Comparison of ENCODE assay signal across 29 mouse cellular contexts in the genomic region with DNA sequence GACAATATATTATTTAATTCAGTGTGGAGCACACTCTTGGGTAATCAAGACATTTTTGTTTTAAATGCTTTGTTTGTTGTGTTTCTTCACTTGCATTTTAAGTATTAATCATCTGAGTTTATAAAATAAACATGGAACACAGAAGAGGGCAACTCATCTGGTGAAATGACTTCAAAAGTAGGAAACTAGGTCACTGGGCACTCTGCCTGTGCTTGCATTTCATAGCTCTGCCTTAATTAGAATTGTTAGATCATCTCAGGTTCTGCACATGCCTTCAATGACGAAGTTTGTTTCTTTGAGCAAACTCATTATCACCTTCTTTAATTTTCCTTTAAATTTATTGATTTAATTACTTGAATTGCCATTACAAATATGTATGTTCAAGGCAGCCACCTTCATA.
DNase-seq lines count a peak whose midpoint lies in the region; ATAC-seq and TF ChIP-seq lines count a peak whose summit lies in the region.
"Had no signal": no experiment of that assay in that cellular context is flagged by ENCODE, and none has a peak within 500 bp of the region (broad histone marks: within the 10 kb centered on the region; RNA-seq: fewer than 3 reads in every experiment).

No protein-coding gene starts in this region.

- H3K27ac ChIP-seq in hindbrain, postnatal 0 days: no peak overlapping the region
- H3K27ac ChIP-seq in hindbrain, embryonic 14.5 days: no peak overlapping the region
- H3K27ac ChIP-seq in kidney, embryonic 15.5 days: no peak overlapping the region
- H3K27ac ChIP-seq: forebrain, embryonic 13.5 days; heart, embryonic 13.5 days; hindbrain, embryonic 13.5 days; layer of hippocampus, adult 2 months; liver, embryonic 15.5 days; lung, embryonic 15.5 days; neural tube, embryonic 12.5 days; stomach, postnatal 0 days had no signal

- H3K9ac ChIP-seq in hindbrain, postnatal 0 days (replicated peaks; ENCODE audit: low read length): no peak overlapping the region
- H3K9ac ChIP-seq in hindbrain, embryonic 14.5 days: no peak overlapping the region
- no peak overlapping the region for H3K9ac ChIP-seq in kidney, embryonic 15.5 days
- H3K9ac ChIP-seq: forebrain, embryonic 13.5 days; heart, embryonic 13.5 days; hindbrain, embryonic 13.5 days; liver, embryonic 15.5 days; lung, embryonic 15.5 days; neural tube, embryonic 12.5 days had no signal

- no peaks in the 10 kb centered on the region for H3K27me3 ChIP-seq in hindbrain, postnatal 0 days (ENCODE audit: insufficient read depth, low read length)
- no peaks in the 10 kb centered on the region for H3K27me3 ChIP-seq in hindbrain, embryonic 14.5 days (ENCODE audit: control insufficient read depth, insufficient read depth, low read length)
- H3K27me3 ChIP-seq in kidney, embryonic 15.5 days: no peaks in the 10 kb centered on the region
- H3K27me3 ChIP-seq: forebrain, embryonic 13.5 days; heart, embryonic 13.5 days; hindbrain, embryonic 13.5 days; liver, embryonic 15.5 days; lung, embryonic 15.5 days; megakaryocyte, embryonic 14.5 days; neural tube, embryonic 12.5 days; Patski had no signal

- no peaks in the 10 kb centered on the region for H3K4me1 ChIP-seq in hindbrain, postnatal 0 days (ENCODE audit: insufficient read depth, low read length)
- no peaks in the 10 kb centered on the region for H3K4me1 ChIP-seq in hindbrain, embryonic 14.5 days (replicated peaks; ENCODE audit: control insufficient read depth, insufficient read depth, low read length)
- no peaks in the 10 kb centered on the region for H3K4me1 ChIP-seq in kidney, embryonic 15.5 days
- H3K4me1 ChIP-seq: forebrain, embryonic 13.5 days; heart, embryonic 13.5 days; hindbrain, embryonic 13.5 days; liver, embryonic 15.5 days; lung, embryonic 15.5 days; megakaryocyte, embryonic 14.5 days; neural tube, embryonic 12.5 days had no signal

- H3K9me3 ChIP-seq in hindbrain, postnatal 0 days (ENCODE audit: low read length): no peaks in the 10 kb centered on the region
- no peaks in the 10 kb centered on the region for H3K9me3 ChIP-seq in hindbrain, embryonic 14.5 days (ENCODE audit: control insufficient read depth, low read length)
- H3K9me3 ChIP-seq in kidney, embryonic 15.5 days (replicated peaks): no peaks in the 10 kb centered on the region
- H3K9me3 ChIP-seq: forebrain, embryonic 13.5 days; heart, embryonic 13.5 days; hindbrain, embryonic 13.5 days; liver, embryonic 15.5 days; lung, embryonic 15.5 days; megakaryocyte, embryonic 14.5 days; neural tube, embryonic 12.5 days had no signal

- H3K4me3 ChIP-seq in hindbrain, postnatal 0 days (ENCODE audit: low read length): no peak overlapping the region
- H3K4me3 ChIP-seq in hindbrain, embryonic 14.5 days (replicated peaks; ENCODE audit: low read length): no peak overlapping the region
- H3K4me3 ChIP-seq in kidney, embryonic 15.5 days (replicated peaks): no peak overlapping the region
- H3K4me3 ChIP-seq: forebrain, embryonic 13.5 days; heart, embryonic 13.5 days; hindbrain, embryonic 13.5 days; layer of hippocampus, adult 2 months; liver, embryonic 15.5 days; lung, embryonic 15.5 days; megakaryocyte, embryonic 14.5 days; neural tube, embryonic 12.5 days had no signal

- no peak overlapping the region for H3K4me2 ChIP-seq in hindbrain, postnatal 0 days (ENCODE audit: low read depth, low read length)
- no peak overlapping the region for H3K4me2 ChIP-seq in hindbrain, embryonic 14.5 days (replicated peaks)
- H3K4me2 ChIP-seq in kidney, embryonic 15.5 days: no peak overlapping the region
- H3K4me2 ChIP-seq: forebrain, embryonic 13.5 days; heart, embryonic 13.5 days; hindbrain, embryonic 13.5 days; liver, embryonic 15.5 days; lung, embryonic 15.5 days; neural tube, embryonic 12.5 days had no signal

- 67% methylated on average over 1 of the region's 1 CpGs for WGBS in hindbrain, postnatal 0 days
- WGBS in hindbrain, embryonic 14.5 days: 77% methylated on average over 1 of the region's 1 CpGs
- WGBS in kidney, embryonic 15.5 days: 78% methylated on average over 1 of the region's 1 CpGs

- no peaks in the 10 kb centered on the region for H3K36me3 ChIP-seq in hindbrain, postnatal 0 days (ENCODE audit: insufficient read depth, low read length)
- H3K36me3 ChIP-seq in hindbrain, embryonic 14.5 days (replicated peaks; ENCODE audit: control insufficient read depth, insufficient read depth): no peaks in the 10 kb centered on the region
- H3K36me3 ChIP-seq in kidney, embryonic 15.5 days: no peaks in the 10 kb centered on the region
- H3K36me3 ChIP-seq: heart, embryonic 13.5 days; hindbrain, embryonic 13.5 days; liver, embryonic 15.5 days; lung, embryonic 15.5 days; neural tube, embryonic 12.5 days had no signal

- peak; percentile 5 for DNase-seq in adrenal gland, adult 8-10 months
- DNase-seq in adrenal gland, adult 18-20 months (ENCODE audit: low spot score in 2 of 2): no peak
- DNase-seq in hindbrain, postnatal 0 days (ENCODE audit: low spot score): peak; percentile 9
- no peak for DNase-seq in hindbrain, embryonic 14.5 days (ENCODE audit: low spot score)
- DNase-seq in MN1 (ENCODE audit: low spot score): peak; percentile 17
- DNase-seq in adrenal gland, postnatal 25 days: peak; percentile 3
- no peak for DNase-seq in kidney, adult 8-10 months
- DNase-seq: cerebellum, adult 11 months; gastrocnemius, postnatal 10 days; heart, adult 11 months; heart, postnatal 14 days; kidney, adult 2 months; kidney, postnatal 25 days; lung, postnatal 36 days; midbrain, embryonic 14.5 days; thymus, adult 2 months; thymus, postnatal 4 days had no signal

- no peak for ATAC-seq in hindbrain, postnatal 0 days
- ATAC-seq in hindbrain, embryonic 14.5 days (ENCODE audit: low FRiP score): no peak
- no peak for ATAC-seq in kidney, embryonic 15.5 days (replicated peaks; ENCODE audit: low FRiP score)
- ATAC-seq: CD4-positive, CD25-positive, alpha-beta regulatory T cell, adult 4 months; forebrain, embryonic 13.5 days; Patski had no signal

- TF ChIP-seq CTCF in hindbrain, postnatal 0 days (IDR thresholded peaks at IDR 0.05; ENCODE audit: low read depth): no peak

Comparison
In these comparisons a context has a peak if more than half of its experiments do, and no peak if none do; other contexts are left out.
1. DNase-seq: peak in adrenal gland, adult 8-10 months (single experiment), hindbrain, postnatal 0 days (single experiment), MN1 (single experiment) and adrenal gland, postnatal 25 days (single experiment); none in adrenal gland, adult 18-20 months (0 of 2), hindbrain, embryonic 14.5 days (single experiment) and kidney, adult 8-10 months (0 of 2).